Mouse (Mus musculus) CH12.LX (cell line): Measurements from ENCODE around the gene Vpreb1.

ENCODE experiments used
- CTCF ChIP-seq, 2 experiments: IDR thresholded peaks in 1 of 2; conservative IDR thresholded peaks in 1 of 2; 2 replicates each; pipeline ENCODE4 v1.5.1; 2011 to 2012; ENCODE audit warnings: low read depth in 2 of 2, low read length in 2 of 2, improper control_type of control experiment in 1 of 2, inconsistent platforms in 1 of 2, mild to moderate bottlenecking in 1 of 2, moderate library complexity in 1 of 2
- E2F4 ChIP-seq: IDR thresholded peaks from 2 replicates; pipeline ENCODE4 v1.6.1; 2011; ENCODE audit warnings: low read depth, low read length, improper control_type of control experiment; ENCODE audit not compliant: insufficient replicate concordance
- ELF1 ChIP-seq: IDR thresholded peaks from 2 replicates; pipeline ENCODE4 v1.6.1; 2014; ENCODE audit warnings: low read depth, mild to moderate bottlenecking, inconsistent platforms, low read length, improper control_type of control experiment
- EP300 ChIP-seq: IDR thresholded peaks from 2 replicates; pipeline ENCODE4 v1.6.1; 2011; ENCODE audit warnings: low read length, improper control_type of control experiment
- MAX ChIP-seq: IDR thresholded peaks from 2 replicates; pipeline ENCODE4 v1.6.1; 2011; ENCODE audit warnings: low read length, improper control_type of control experiment
- MEF2A ChIP-seq: IDR thresholded peaks from 2 replicates; pipeline ENCODE4 v1.6.1; 2014; ENCODE audit warnings: low read depth, mild to moderate bottlenecking, inconsistent platforms, low read length, improper control_type of control experiment, borderline replicate concordance
- NELFE ChIP-seq: IDR thresholded peaks from 2 replicates; pipeline ENCODE4 v1.6.1; 2011; ENCODE audit warnings: low read depth, low read length, improper control_type of control experiment
- POLR2A ChIP-seq: IDR thresholded peaks from 2 replicates; pipeline ENCODE4 v1.6.1; 2011; ENCODE audit warnings: low read depth, mild to moderate bottlenecking, improper control_type of control experiment, low read length
- RAD21 ChIP-seq: IDR thresholded peaks from 2 replicates; pipeline ENCODE4 v1.6.1; 2011; ENCODE audit warnings: low read depth, mild to moderate bottlenecking, low read length, improper control_type of control experiment, moderate library complexity
- SIN3A ChIP-seq: IDR thresholded peaks from 2 replicates; pipeline ENCODE4 v1.6.1; 2012; ENCODE audit warnings: low read length, improper control_type of control experiment, inconsistent platforms
- UBTF ChIP-seq: IDR thresholded peaks from 2 replicates; pipeline ENCODE4 v1.6.1; 2012; ENCODE audit warnings: low read depth, mild to moderate bottlenecking, inconsistent platforms, low read length, improper control_type of control experiment, moderate library complexity
- USF2 ChIP-seq: conservative IDR thresholded peaks from 2 replicates; pipeline ENCODE4 v1.6.1; 2011; ENCODE audit warnings: low read depth, low read length, improper control_type of control experiment
- ZC3H11A ChIP-seq: IDR thresholded peaks from 2 replicates; pipeline ENCODE4 v1.6.1; 2012; ENCODE audit warnings: low read depth, mild to moderate bottlenecking, inconsistent platforms, low read length, improper control_type of control experiment

DNA sequence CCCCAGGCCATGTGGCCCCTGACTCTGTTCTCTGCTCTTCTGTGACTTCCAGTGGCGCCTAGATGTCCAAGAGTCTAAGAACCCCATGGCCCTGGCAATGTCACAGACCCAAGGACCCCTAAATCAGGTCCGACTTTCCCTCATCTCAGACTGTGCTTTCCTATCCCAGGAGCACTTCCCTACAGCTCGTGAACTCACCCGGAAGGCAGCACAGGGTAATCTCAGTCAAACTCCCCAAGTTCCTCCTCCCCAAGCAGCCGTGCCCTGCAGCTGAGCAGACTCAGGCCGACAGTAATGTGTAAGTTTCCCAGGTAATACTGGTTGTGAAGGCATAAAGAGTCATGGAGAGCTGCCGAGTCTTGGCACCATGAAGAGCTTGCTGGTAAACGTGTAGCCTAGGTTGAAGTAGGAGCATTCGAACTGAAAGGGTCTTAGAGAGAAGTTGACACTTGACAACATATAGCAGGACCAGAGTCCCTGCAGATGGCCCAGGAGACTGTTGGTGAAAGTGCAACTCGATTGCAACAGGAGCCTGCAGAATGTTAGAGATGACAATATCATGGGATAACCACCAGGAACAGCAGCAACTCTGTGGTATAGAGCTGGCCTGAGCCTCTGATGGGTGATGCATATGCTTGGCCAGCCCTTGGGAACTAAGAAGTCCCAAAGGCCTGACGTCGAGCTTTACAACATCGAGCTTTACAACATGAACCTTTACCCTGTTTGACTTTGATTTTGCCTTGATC, 13.7 kb downstream of the Vpreb1 start:
- TF ChIP-seq CTCF (conservative IDR thresholded peaks at IDR 0.05 in 1 of 2, IDR thresholded peaks at IDR 0.05 in 1 of 2; ENCODE audit: low read depth in 2 of 2, low read length in 2 of 2) (no peak), E2F4 (no peak), SIN3A (no peak), MAX (no peak), EP300 (no peak), ELF1 (no peak), NELFE (no peak), USF2 (no peak), RAD21 (no peak), ZC3H11A (no peak), POLR2A (no peak), MEF2A (no peak), UBTF (no peak)
